Mouse (Mus musculus): Measurements from ENCODE around the gene Lypla2.
"Not testable (repeated sequence)": the region's sequence is repeated elsewhere in the genome, so short reads cannot be mapped to it uniquely, and the experiment has no call there.

Lypla2 gene

GRCm38 (mm10) chr4:135972556-135972906 is at the start of gene Lypla2:
TSS of gene Lypla2 (minus strand) at chr4:135972626.
- no peak for DNase-seq (ENCODE audit: low read depth)

- peak; percentile 96 for DNase-seq (ENCODE audit: low read depth)
Measured at GRCm38 (mm10) chr4:136021549-136022047, 49.2 kb upstream of the Lypla2 start, which contains the start of gene Eloa. TSS of gene Eloa (minus strand) at chr4:136021763.

- DNase-seq (ENCODE audit: low read depth), result no peak
Measured at GRCm38 (mm10) chr4:136020743-136021548, 48.5 kb upstream of the Lypla2 start.

GRCm38 (mm10) chr4:136016059-136016602 is 43.7 kb upstream of the Lypla2 start:
- DNase-seq (ENCODE audit: low read depth), result no peak

GRCm38 (mm10) chr4:136010586-136010985 is 38.2 kb upstream of the Lypla2 start:
- DNase-seq (ENCODE audit: low read depth), result no peak

- no peak for DNase-seq (ENCODE audit: low read depth)
Measured at GRCm38 (mm10) chr4:136008782-136009447, 36.5 kb upstream of the Lypla2 start.

- DNase-seq (ENCODE audit: low read depth), result no peak
Measured at GRCm38 (mm10) chr4:136006821-136007220, 34.4 kb upstream of the Lypla2 start.

GRCm38 (mm10) chr4:136004921-136005320 is 32.5 kb upstream of the Lypla2 start:
- no peak for DNase-seq (ENCODE audit: low read depth)

GRCm38 (mm10) chr4:136004107-136004675 is 31.8 kb upstream of the Lypla2 start:
- no peak for DNase-seq (ENCODE audit: low read depth)

GRCm38 (mm10) chr4:135995118-135995517 is 22.7 kb upstream of the Lypla2 start:
- DNase-seq (ENCODE audit: low read depth), result no peak

GRCm38 (mm10) chr4:135993941-135994340 is 21.5 kb upstream of the Lypla2 start:
- no peak for DNase-seq (ENCODE audit: low read depth)

- no peak for DNase-seq (ENCODE audit: low read depth)
Measured at GRCm38 (mm10) chr4:135987714-135988113, 15.3 kb upstream of the Lypla2 start.

- DNase-seq (ENCODE audit: low read depth), result peak; percentile 65
Measured at GRCm38 (mm10) chr4:135986943-135987710, 14.7 kb upstream of the Lypla2 start, which contains the start of gene Pithd1. TSS of gene Pithd1 (minus strand) at chr4:135987264.

- no peak for DNase-seq (ENCODE audit: low read depth)
Measured at GRCm38 (mm10) chr4:135986301-135986942, 14.0 kb upstream of the Lypla2 start.

GRCm38 (mm10) chr4:135985769-135986168 is 13.3 kb upstream of the Lypla2 start:
- DNase-seq (ENCODE audit: low read depth), result no peak

GRCm38 (mm10) chr4:135985193-135985592 is 12.8 kb upstream of the Lypla2 start:
- no peak for DNase-seq (ENCODE audit: low read depth)

GRCm38 (mm10) chr4:135984556-135984955 is 12.1 kb upstream of the Lypla2 start:
- no peak for DNase-seq (ENCODE audit: low read depth)

- no peak for DNase-seq (ENCODE audit: low read depth)
Measured at GRCm38 (mm10) chr4:135981524-135982063, 9.2 kb upstream of the Lypla2 start.

- DNase-seq (ENCODE audit: low read depth), result not testable (repeated sequence)
Measured at GRCm38 (mm10) chr4:135980223-135980622, 7.8 kb upstream of the Lypla2 start.

GRCm38 (mm10) chr4:135976146-135976545 is 3.7 kb upstream of the Lypla2 start:
- no peak for DNase-seq (ENCODE audit: low read depth)
